Mouse (Mus musculus): ENCODE data around the gene Gm42878.
"Not testable (repeated sequence)": the region's sequence is repeated elsewhere in the genome, so short reads cannot be mapped to it uniquely, and the experiment has no call there.

Gm42878 gene

DNA sequence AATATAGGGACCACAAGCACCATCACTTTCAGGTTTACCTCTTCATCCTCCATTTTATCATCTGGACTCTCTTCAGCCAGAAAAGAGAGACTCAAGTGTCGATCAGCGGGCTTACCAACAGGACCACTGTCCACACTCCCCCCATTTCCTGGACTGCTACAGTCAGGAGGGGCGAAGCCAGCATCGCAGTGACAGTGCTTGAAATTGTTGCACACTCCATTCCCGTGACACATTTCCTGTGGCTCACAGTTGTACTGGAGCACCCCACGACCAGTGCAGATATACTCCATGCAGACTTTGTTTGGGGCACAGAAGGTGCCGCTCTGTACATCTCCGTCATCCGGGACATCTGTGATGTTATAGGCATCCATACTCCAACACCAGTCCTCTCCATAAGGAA, 26.3 kb downstream of the Gm42878 start:
- in situ Hi-C loops (cut with MboI; ENCODE audit: low pct_unique_long_range_greater_than_20kb in 1 of 2, low sequenced_read_pairs in 2 of 2, unreplicated experiment in 1 of 2) = loop anchor here in 1 of 2 experiments (10.0 kb wide), 1 partner anchor 86 kb away; no protein-coding TSS in a partner anchor

DNA sequence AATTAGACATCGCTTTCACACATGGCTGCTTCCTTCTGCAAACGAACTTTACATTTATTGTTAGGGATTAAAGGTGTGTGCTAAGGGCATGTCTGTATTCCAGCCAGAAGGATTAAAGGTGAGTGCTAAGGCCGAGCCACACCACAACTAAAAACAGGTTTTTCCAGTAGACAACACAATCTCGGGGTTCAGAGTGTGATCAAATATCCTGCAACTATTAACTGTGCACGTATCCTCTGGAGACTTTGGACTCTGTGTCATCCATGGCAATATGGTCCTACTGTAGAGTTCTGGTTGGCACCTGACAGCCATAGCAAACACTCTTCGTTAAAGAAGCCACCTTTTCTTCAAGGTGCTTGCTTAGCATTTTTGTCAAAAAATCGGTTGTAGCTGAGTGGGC, 35.3 kb downstream of the Gm42878 start:
- in situ Hi-C loops (cut with MboI; ENCODE audit: low pct_unique_long_range_greater_than_20kb in 1 of 2, low sequenced_read_pairs in 2 of 2, unreplicated experiment in 1 of 2) = loop anchor here in 1 of 2 experiments (10.0 kb wide), 1 partner anchor 95 kb away; no protein-coding TSS in a partner anchor

- in situ Hi-C loops (cut with MboI; ENCODE audit: low pct_unique_long_range_greater_than_20kb in 1 of 2, low sequenced_read_pairs in 2 of 2, unreplicated experiment in 1 of 2) = no loop called here
Measured at GRCm38 (mm10) chr5:121506846-121507245, 38.4 kb downstream of the Gm42878 start.

- in situ Hi-C loops (cut with MboI; ENCODE audit: low pct_unique_long_range_greater_than_20kb in 1 of 2, low sequenced_read_pairs in 2 of 2, unreplicated experiment in 1 of 2) = no loop called here
Measured at GRCm38 (mm10) chr5:121503231-121503630, 42.1 kb downstream of the Gm42878 start, which contains the start of gene Adam1b. TSS of gene Adam1b (minus strand) at chr5:121503435.

DNA sequence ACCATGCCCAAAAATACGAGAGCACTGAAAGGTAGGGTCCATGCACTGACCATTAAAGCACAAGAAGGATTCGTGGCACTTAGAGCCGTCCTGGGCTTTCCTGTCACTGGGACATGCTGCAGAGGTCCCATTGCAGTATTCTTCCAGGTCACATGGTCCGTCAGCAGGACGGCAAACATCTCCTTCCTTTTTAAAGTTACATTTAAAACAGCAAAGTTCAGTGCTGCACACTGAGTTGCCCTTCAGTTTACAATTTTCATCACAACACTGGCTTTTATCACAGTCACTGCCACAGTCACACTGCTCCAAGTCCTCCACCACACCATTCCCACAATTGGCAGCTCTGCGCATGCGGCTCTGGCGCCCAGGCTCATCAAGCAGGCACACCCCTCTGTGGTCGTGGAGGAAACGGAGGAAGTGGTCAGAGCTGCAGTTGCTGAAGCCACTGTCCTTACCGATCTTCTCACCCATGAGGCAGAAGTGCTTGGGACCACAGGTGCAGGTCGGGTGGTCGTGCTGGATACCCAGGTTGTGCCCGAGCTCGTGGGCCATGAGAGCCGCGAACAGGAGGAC, 43.8 kb downstream of the Gm42878 start:
- in situ Hi-C loops (cut with MboI; ENCODE audit: low pct_unique_long_range_greater_than_20kb in 1 of 2, low sequenced_read_pairs in 2 of 2, unreplicated experiment in 1 of 2) = not testable (repeated sequence)

DNA sequence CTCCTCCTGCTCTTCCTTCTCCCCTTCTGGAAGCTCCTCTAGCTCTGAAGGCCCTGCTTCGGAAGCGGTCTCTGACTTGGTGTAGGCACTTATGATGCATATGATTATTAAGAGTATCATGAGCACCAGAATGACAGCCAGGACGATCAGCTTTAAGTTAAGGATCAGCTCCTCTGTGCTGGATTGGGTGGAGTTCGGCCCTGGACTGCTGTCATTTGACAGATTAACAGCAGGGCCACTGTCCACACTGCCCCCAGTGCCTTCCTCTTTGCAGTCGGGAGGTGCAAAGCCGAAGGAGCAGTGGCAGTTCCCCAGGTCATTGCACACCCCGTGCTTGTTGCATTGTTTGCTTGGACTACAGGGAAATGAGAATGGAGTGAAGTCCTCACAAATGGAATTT, 44.6 kb downstream of the Gm42878 start:
- in situ Hi-C loops (cut with MboI; ENCODE audit: low pct_unique_long_range_greater_than_20kb in 1 of 2, low sequenced_read_pairs in 2 of 2, unreplicated experiment in 1 of 2) = no loop called here

DNA sequence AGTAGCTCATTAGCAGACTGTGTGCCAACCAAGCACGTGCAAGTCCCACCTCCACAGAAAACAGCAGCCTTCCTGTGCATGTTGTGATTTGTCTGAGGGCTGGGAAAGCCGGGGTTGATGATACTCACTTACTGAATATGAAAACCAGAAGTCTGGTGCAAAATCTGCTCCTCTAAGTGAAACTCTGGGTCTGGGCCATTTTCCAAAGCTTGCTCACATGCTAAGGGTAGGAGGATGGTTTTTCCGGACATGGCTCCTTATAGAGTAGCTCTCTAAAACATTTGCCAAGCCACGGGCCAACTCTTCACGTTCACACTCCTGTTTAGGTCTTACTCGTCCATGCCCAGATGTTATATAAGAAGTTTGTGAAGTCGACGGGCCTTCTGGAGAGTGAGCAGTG, 52.0 kb downstream of the Gm42878 start:
- in situ Hi-C loops (cut with MboI; ENCODE audit: low pct_unique_long_range_greater_than_20kb in 1 of 2, low sequenced_read_pairs in 2 of 2, unreplicated experiment in 1 of 2) = no loop called here

GRCm38 (mm10) chr5:121484801-121485200, 60.5 kb downstream of the Gm42878 start:
- in situ Hi-C loops (cut with MboI; ENCODE audit: low pct_unique_long_range_greater_than_20kb in 1 of 2, low sequenced_read_pairs in 2 of 2, unreplicated experiment in 1 of 2) = no loop called here

GRCm38 (mm10) chr5:121477680-121478079, 67.6 kb downstream of the Gm42878 start:
- in situ Hi-C loops (cut with MboI; ENCODE audit: low pct_unique_long_range_greater_than_20kb in 1 of 2, low sequenced_read_pairs in 2 of 2, unreplicated experiment in 1 of 2) = no loop called here

GRCm38 (mm10) chr5:121476040-121476439, 69.2 kb downstream of the Gm42878 start:
- in situ Hi-C loops (cut with MboI; ENCODE audit: low pct_unique_long_range_greater_than_20kb in 1 of 2, low sequenced_read_pairs in 2 of 2, unreplicated experiment in 1 of 2) = no loop called here

- in situ Hi-C loops (cut with MboI; ENCODE audit: low pct_unique_long_range_greater_than_20kb in 1 of 2, low sequenced_read_pairs in 2 of 2, unreplicated experiment in 1 of 2) = no loop called here
Measured at GRCm38 (mm10) chr5:121474610-121475009, 70.7 kb downstream of the Gm42878 start.

DNA sequence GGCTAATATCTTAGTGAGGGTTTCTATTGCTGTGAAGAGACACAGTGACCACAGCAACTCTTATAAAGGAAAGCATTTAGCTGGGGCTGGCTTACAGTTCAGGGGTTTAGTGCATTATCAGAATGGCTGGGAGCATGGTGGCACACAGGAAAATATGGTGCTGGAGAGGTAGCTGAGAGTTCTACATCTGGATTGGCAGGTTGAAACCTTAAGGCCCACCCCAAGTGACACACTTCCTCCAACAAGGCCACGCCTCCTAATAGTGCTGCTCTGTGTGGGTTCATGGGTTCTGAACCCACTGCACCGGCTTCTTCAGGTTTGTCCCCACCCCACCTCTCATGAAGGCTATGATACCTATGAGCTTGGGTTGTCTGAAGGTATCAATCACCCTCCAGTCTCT, 72.9 kb downstream of the Gm42878 start:
- in situ Hi-C loops (cut with MboI; ENCODE audit: low pct_unique_long_range_greater_than_20kb in 1 of 2, low sequenced_read_pairs in 2 of 2, unreplicated experiment in 1 of 2) = no loop called here

DNA sequence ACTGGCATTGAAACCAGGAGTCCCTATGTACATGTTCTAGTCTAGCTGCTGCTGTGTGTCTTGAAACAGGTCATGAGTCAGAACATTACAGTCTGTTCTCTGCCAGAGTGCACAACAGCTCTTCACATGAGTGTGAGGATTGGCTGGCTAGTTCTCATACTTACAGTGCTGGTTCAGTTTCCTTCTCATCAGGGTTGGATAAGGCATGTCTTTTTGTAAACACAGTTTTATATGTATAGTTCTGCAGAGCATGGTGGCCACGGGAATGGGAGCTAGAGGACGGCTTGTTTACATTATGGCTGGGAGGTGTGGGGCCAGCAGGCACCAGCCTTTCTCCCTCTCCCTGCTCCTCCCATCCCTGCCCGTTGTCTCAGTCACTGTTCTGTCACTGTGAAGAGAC, 75.7 kb downstream of the Gm42878 start:
- in situ Hi-C loops (cut with MboI; ENCODE audit: low pct_unique_long_range_greater_than_20kb in 1 of 2, low sequenced_read_pairs in 2 of 2, unreplicated experiment in 1 of 2) = no loop called here

Measured in mouse embryonic stem cell (cell line).